Mouse (Mus musculus) thymus, adult 2 months (tissue): ENCODE measurements around the gene Mgst2.

Experiments
- CTCF ChIP-seq: fragments of 200-500 bp; IDR thresholded peaks from 2 replicates; pipeline ENCODE4 v1.5.1; 2012; ENCODE audit warnings: mild to moderate bottlenecking, control low read depth, low read length, moderate library complexity, borderline replicate concordance; ENCODE audit not compliant: control insufficient read depth, poor library complexity, insufficient read depth; ENCODE audit errors: extremely low read depth
- POLR2A ChIP-seq: fragments of 200-500 bp; IDR thresholded peaks from 2 replicates; pipeline ENCODE4 v1.6.1; 2012; ENCODE audit warnings: mild to moderate bottlenecking, low read length, control low read depth, moderate library complexity; ENCODE audit not compliant: control insufficient read depth, poor library complexity, insufficient read depth; ENCODE audit errors: extremely low read depth

GRCm38 (mm10) chr3:51712382-51712781 is 52.2 kb downstream of the Mgst2 start:
- TF ChIP-seq POLR2A = no peak
- no peak for TF ChIP-seq CTCF
